Mouse (Mus musculus): Measurements from ENCODE around the gene Mdm4.

- TF ChIP-seq CTCF (IDR thresholded peaks at IDR 0.05; ENCODE audit: borderline replicate concordance, insufficient read depth, low read depth, low read length) (no peak), POLR2A (IDR thresholded peaks at IDR 0.05; ENCODE audit: borderline replicate concordance, insufficient read depth, low read length) (no peak)
Measured at GRCm38 (mm10) chr1:133068268-133068667, 37.9 kb upstream of the Mdm4 start.
